Mouse (Mus musculus) E14TG2a.4 (cell line): ENCODE results near the gene Kiz.

Experiments used
- CTCF ChIP-seq: conservative IDR thresholded peaks from 2 replicates; pipeline ENCODE4 v1.5.1; 2014; ENCODE audit warnings: low read length
- POU5F1 ChIP-seq: IDR thresholded peaks from 2 replicates; pipeline ENCODE4 v1.6.1; 2014; ENCODE audit warnings: low read length, borderline replicate concordance

DNA sequence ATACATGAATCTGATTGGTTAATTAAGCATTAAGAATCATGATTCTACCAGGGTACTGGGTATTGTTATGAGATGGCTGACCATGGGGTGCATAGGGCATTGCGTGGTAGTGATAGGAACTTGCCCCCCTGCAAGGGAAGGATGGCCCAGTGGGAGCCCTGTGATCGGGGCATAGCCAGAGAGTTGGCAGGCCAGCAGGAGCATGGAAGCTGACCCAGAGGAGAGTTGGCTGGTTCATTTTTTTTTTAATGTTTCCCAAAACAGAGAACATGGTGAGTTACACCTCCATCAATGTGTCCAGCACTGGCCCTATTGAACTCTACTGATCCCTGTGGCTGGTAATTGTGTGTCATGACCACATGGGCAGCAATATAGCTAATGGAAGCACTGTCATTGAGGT is 127.1 kb downstream of the Kiz start:
- TF ChIP-seq CTCF (no peak), POU5F1 (no peak)
